Mouse (Mus musculus): ENCODE results near the gene Lrrc19.

Lrrc19 gene

GRCm38 (mm10) chr4:94591765-94592381 lies 58.1 kb downstream of the Lrrc19 start:
- no peak for DNase-seq (ENCODE audit: low spot score in 2 of 2)

Measured in frontal cortex, postnatal 14 days (tissue).